Mouse (Mus musculus): Measurements from ENCODE around the gene Spink2. TPM values are rescaled to one million over a fixed set of nuclear protein-coding genes. Genes with fewer than 3 reads are reported as not detected.
"Not testable (repeated sequence)": the region's sequence is repeated elsewhere in the genome, so short reads cannot be mapped to it uniquely, and the experiment has no call there.

Gene Spink2
- polyA plus RNA-seq, 1 experiment from 2014 or later, result 2.3 TPM

GRCm38 (mm10) chr5:77193266-77193665, 18.0 kb downstream of the Spink2 start:
- no peaks in the 10 kb centered on the region for H3K4me1 ChIP-seq (replicated peaks; ENCODE audit: control insufficient read depth, insufficient read depth)
- no peak for TF ChIP-seq EP300 (optimal IDR thresholded peaks at IDR 0.05)
- TF ChIP-seq CTCF (IDR thresholded peaks at IDR 0.05; ENCODE audit: low read depth), result no peak
- DNase-seq (ENCODE audit: low spot score) (no peak), ATAC-seq (ENCODE audit: low FRiP score, low TSS enrichment) (no peak)
- WGBS, result 45% methylated on average over 4 of the region's 4 CpGs
- no peaks in the 10 kb centered on the region for H3K9me3 ChIP-seq (ENCODE audit: control insufficient read depth, low read length)
- no peaks in the 10 kb centered on the region for H3K36me3 ChIP-seq (ENCODE audit: control insufficient read depth, insufficient read depth, low read length)
- no peak overlapping the region for H3K4me3 ChIP-seq (ENCODE audit: low read depth, low read length)
- H3K27ac ChIP-seq (replicated peaks), result no peak overlapping the region
- H3K4me2 ChIP-seq (replicated peaks; ENCODE audit: low read depth), result no peak overlapping the region
- no peaks in the 10 kb centered on the region for H3K27me3 ChIP-seq (ENCODE audit: control insufficient read depth, insufficient read depth, low read length)
- no peak overlapping the region for H3K9ac ChIP-seq (ENCODE audit: low read length)

GRCm38 (mm10) chr5:77191631-77192030, 19.6 kb downstream of the Spink2 start:
- 59% methylated on average over 1 of the region's 1 CpGs for WGBS
- no peak overlapping the region for H3K4me2 ChIP-seq (replicated peaks; ENCODE audit: low read depth)

GRCm38 (mm10) chr5:77191106-77191505, 20.2 kb downstream of the Spink2 start:
- H3K36me3 ChIP-seq (ENCODE audit: control insufficient read depth, insufficient read depth, low read length), result no peaks in the 10 kb centered on the region
- H3K4me3 ChIP-seq (ENCODE audit: low read depth, low read length), result no peak overlapping the region
- DNase-seq (ENCODE audit: low spot score) (no peak), ATAC-seq (ENCODE audit: low FRiP score, low TSS enrichment) (no peak)
- H3K4me1 ChIP-seq (replicated peaks; ENCODE audit: control insufficient read depth, insufficient read depth), result no peaks in the 10 kb centered on the region
- H3K9me3 ChIP-seq (ENCODE audit: control insufficient read depth, low read length), result no peaks in the 10 kb centered on the region
- no peak overlapping the region for H3K27ac ChIP-seq (replicated peaks)
- no peak overlapping the region for H3K4me2 ChIP-seq (replicated peaks; ENCODE audit: low read depth)
- H3K9ac ChIP-seq (ENCODE audit: low read length), result no peak overlapping the region
- no peaks in the 10 kb centered on the region for H3K27me3 ChIP-seq (ENCODE audit: control insufficient read depth, insufficient read depth, low read length)
- WGBS, result 57% methylated on average over 4 of the region's 4 CpGs
- no peak for TF ChIP-seq CTCF (IDR thresholded peaks at IDR 0.05; ENCODE audit: low read depth)
- TF ChIP-seq EP300 (optimal IDR thresholded peaks at IDR 0.05), result no peak

More at GRCm38 (mm10) chr5:77191631-77192030, 19.6 kb downstream of the Spink2 start:
- no peaks in the 10 kb centered on the region for H3K27me3 ChIP-seq (ENCODE audit: control insufficient read depth, insufficient read depth, low read length)
- H3K9ac ChIP-seq (ENCODE audit: low read length), result no peak overlapping the region
- H3K9me3 ChIP-seq (ENCODE audit: control insufficient read depth, low read length), result no peaks in the 10 kb centered on the region
- DNase-seq (ENCODE audit: low spot score) (no peak), ATAC-seq (ENCODE audit: low FRiP score, low TSS enrichment) (no peak)
- no peaks in the 10 kb centered on the region for H3K4me1 ChIP-seq (replicated peaks; ENCODE audit: control insufficient read depth, insufficient read depth)
- TF ChIP-seq EP300 (optimal IDR thresholded peaks at IDR 0.05) (no peak), CTCF (IDR thresholded peaks at IDR 0.05; ENCODE audit: low read depth) (no peak)
- no peaks in the 10 kb centered on the region for H3K36me3 ChIP-seq (ENCODE audit: control insufficient read depth, insufficient read depth, low read length)
- H3K4me3 ChIP-seq (ENCODE audit: low read depth, low read length), result no peak overlapping the region
- no peak overlapping the region for H3K27ac ChIP-seq (replicated peaks)

- no peaks in the 10 kb centered on the region for H3K27me3 ChIP-seq (ENCODE audit: control insufficient read depth, insufficient read depth, low read length)
- H3K9me3 ChIP-seq (ENCODE audit: control insufficient read depth, low read length), result no peaks in the 10 kb centered on the region
- no peak overlapping the region for H3K4me3 ChIP-seq (ENCODE audit: low read depth, low read length)
- WGBS, result 53% methylated on average over 3 of the region's 3 CpGs
- ATAC-seq (ENCODE audit: low FRiP score, low TSS enrichment), result no peak
- H3K36me3 ChIP-seq (ENCODE audit: control insufficient read depth, insufficient read depth, low read length), result no peaks in the 10 kb centered on the region
- TF ChIP-seq CTCF (IDR thresholded peaks at IDR 0.05; ENCODE audit: low read depth), result no peak
- no peak for TF ChIP-seq EP300 (optimal IDR thresholded peaks at IDR 0.05)
- H3K27ac ChIP-seq (replicated peaks), result no peak overlapping the region
- no peak overlapping the region for H3K4me2 ChIP-seq (replicated peaks; ENCODE audit: low read depth)
- DNase-seq (ENCODE audit: low spot score), result no peak
- H3K9ac ChIP-seq (ENCODE audit: low read length), result no peak overlapping the region
- H3K4me1 ChIP-seq (replicated peaks; ENCODE audit: control insufficient read depth, insufficient read depth), result no peaks in the 10 kb centered on the region
These were observed 22.5 kb downstream of the Spink2 start for GRCm38 (mm10) chr5:77188738-77189137.

- no peak overlapping the region for H3K9ac ChIP-seq (ENCODE audit: low read length)
- no peak overlapping the region for H3K4me2 ChIP-seq (replicated peaks; ENCODE audit: low read depth)
- no peak overlapping the region for H3K27ac ChIP-seq (replicated peaks)
- no peak overlapping the region for H3K4me3 ChIP-seq (ENCODE audit: low read depth, low read length)
- TF ChIP-seq EP300 (optimal IDR thresholded peaks at IDR 0.05), result no peak
- WGBS, result 88% methylated on average over 3 of the region's 3 CpGs
- DNase-seq (ENCODE audit: low spot score), result no peak
- no peaks in the 10 kb centered on the region for H3K4me1 ChIP-seq (replicated peaks; ENCODE audit: control insufficient read depth, insufficient read depth)
- no peaks in the 10 kb centered on the region for H3K27me3 ChIP-seq (ENCODE audit: control insufficient read depth, insufficient read depth, low read length)
- ATAC-seq (ENCODE audit: low FRiP score, low TSS enrichment), result no peak
- no peaks in the 10 kb centered on the region for H3K9me3 ChIP-seq (ENCODE audit: control insufficient read depth, low read length)
- no peaks in the 10 kb centered on the region for H3K36me3 ChIP-seq (ENCODE audit: control insufficient read depth, insufficient read depth, low read length)
These were observed 25.9 kb downstream of the Spink2 start for GRCm38 (mm10) chr5:77185351-77185750.

- not testable (repeated sequence) for H3K9me3 ChIP-seq (ENCODE audit: control insufficient read depth, low read length); H3K27me3 ChIP-seq (ENCODE audit: control insufficient read depth, insufficient read depth, low read length); H3K4me2 ChIP-seq (replicated peaks; ENCODE audit: low read depth); H3K27ac ChIP-seq (replicated peaks); H3K4me3 ChIP-seq (ENCODE audit: low read depth, low read length); H3K36me3 ChIP-seq (ENCODE audit: control insufficient read depth, insufficient read depth, low read length); ATAC-seq (ENCODE audit: low FRiP score, low TSS enrichment); H3K9ac ChIP-seq (ENCODE audit: low read length); DNase-seq (ENCODE audit: low spot score); H3K4me1 ChIP-seq (replicated peaks; ENCODE audit: control insufficient read depth, insufficient read depth)
- 61% methylated on average over 5 of the region's 5 CpGs for WGBS
These were observed 27.4 kb downstream of the Spink2 start for GRCm38 (mm10) chr5:77183876-77184275.
